Mouse (Mus musculus) MEL (cell line): ENCODE measurements around the gene Frem1.

ENCODE experiments used
- CHD2 ChIP-seq: IDR thresholded peaks from 2 replicates; pipeline ENCODE4 v1.6.1; 2011; ENCODE audit warnings: low read length, improper control_type of control experiment
- EP300 ChIP-seq, 2 experiments: IDR thresholded peaks; 2 replicates each; pipeline ENCODE4 v1.6.1; 2011; ENCODE audit warnings: improper control_type of control experiment in 2 of 2, low read length in 2 of 2, low read depth in 1 of 2, mild to moderate bottlenecking in 1 of 2
- KAT2A ChIP-seq: conservative IDR thresholded peaks from 2 replicates; pipeline ENCODE4 v1.6.1; 2012; ENCODE audit warnings: low read depth, low read length, improper control_type of control experiment, inconsistent platforms
- MAX ChIP-seq: IDR thresholded peaks from 2 replicates; pipeline ENCODE4 v1.6.1; 2011; ENCODE audit warnings: low read length, improper control_type of control experiment
- POLR2A ChIP-seq, 2 experiments: IDR thresholded peaks; 2 replicates each; pipeline ENCODE4 v1.6.1; 2011 to 2012; ENCODE audit warnings: low read length in 2 of 2, mild to moderate bottlenecking in 2 of 2, control low read depth in 1 of 2, improper control_type of control experiment in 1 of 2, low read depth in 1 of 2, moderate library complexity in 1 of 2; ENCODE audit not compliant: control insufficient read depth in 1 of 2, insufficient read depth in 1 of 2, poor library complexity in 1 of 2
- TAL1 ChIP-seq: IDR thresholded peaks from 2 replicates; pipeline ENCODE4 v1.6.1; 2012; ENCODE audit warnings: mild to moderate bottlenecking, inconsistent platforms, low read length, moderate library complexity, mixed read lengths
- UBTF ChIP-seq: IDR thresholded peaks from 2 replicates; pipeline ENCODE4 v1.6.1; 2012; ENCODE audit warnings: low read depth, mild to moderate bottlenecking, inconsistent platforms, low read length, improper control_type of control experiment, moderate library complexity, borderline replicate concordance; ENCODE audit not compliant: insufficient read depth
- USF1 ChIP-seq: IDR thresholded peaks from 2 replicates; pipeline ENCODE4 v1.6.1; 2014; ENCODE audit warnings: low read depth, mild to moderate bottlenecking, inconsistent platforms, low read length, improper control_type of control experiment, moderate library complexity
- ZMIZ1 ChIP-seq: IDR thresholded peaks from 2 replicates; pipeline ENCODE4 v1.6.1; 2012; ENCODE audit warnings: low read depth, mild to moderate bottlenecking, inconsistent platforms, low read length, improper control_type of control experiment, moderate library complexity

DNA sequence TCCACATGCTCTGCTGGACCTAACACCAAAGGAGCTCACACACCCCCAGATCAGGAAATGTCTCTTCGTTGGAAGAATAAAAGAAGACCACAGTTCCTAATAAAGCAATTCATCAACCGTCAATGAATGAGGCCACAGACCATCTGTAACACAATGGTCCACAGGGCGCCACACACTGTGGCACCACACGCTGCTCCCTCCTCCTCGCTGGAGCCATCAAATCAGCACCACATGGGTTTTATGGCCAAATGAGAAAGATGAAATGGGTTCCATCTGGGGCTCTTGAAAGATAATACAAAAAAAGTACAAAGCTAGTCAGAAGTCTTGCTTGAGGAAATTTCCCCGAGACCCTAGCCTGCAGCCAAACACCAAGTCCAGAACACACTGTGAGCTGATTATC lies 6.9 kb downstream of the Frem1 start:
- TF ChIP-seq EP300 (IDR thresholded peaks at IDR 0.05; ENCODE audit: low read depth in 1 of 2, low read length in 2 of 2) (no peak), ZMIZ1 (no peak), MAX (no peak), UBTF (no peak), USF1 (no peak), TAL1 (no peak), CHD2 (no peak), KAT2A (no peak), POLR2A (IDR thresholded peaks at IDR 0.05; ENCODE audit: control insufficient read depth in 1 of 2, insufficient read depth in 1 of 2, low read depth in 1 of 2, low read length in 2 of 2, poor library complexity in 1 of 2) (no peak)
